In the genomic region with DNA sequence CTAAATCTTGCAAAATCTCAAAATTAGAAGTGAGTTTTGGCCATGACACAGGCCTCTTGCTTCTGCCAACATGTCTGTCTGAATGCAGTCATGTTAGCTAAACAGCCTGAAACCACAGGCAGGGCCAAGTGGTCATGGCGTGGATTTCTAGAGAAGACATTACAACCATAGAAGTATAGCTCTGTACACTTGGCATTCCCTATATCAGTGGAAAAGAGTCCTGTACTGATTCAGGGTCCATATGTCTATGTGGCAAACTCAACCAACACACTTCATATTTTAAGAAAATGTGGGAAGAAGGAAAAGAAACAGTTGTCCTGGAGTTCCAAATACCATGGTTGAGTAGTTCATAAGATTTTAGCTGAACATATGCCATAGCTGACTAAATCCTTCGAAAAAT, we compare ENCODE assay signal across 22 mouse cellular contexts. TPM values are rescaled to one million over a fixed set of nuclear protein-coding genes. Genes with fewer than 3 reads are reported as not detected.
DNase-seq lines count a peak whose midpoint lies in the region; ATAC-seq and TF ChIP-seq lines count a peak whose summit lies in the region.
"Had no signal": no experiment of that assay in that cellular context is flagged by ENCODE, and none has a peak within 500 bp of the region (broad histone marks: within the 10 kb centered on the region; RNA-seq: fewer than 3 reads in every experiment).

No protein-coding gene starts in this region.

- no peaks in the 10 kb centered on the region for H3K27me3 ChIP-seq in liver, adult 2 months (ENCODE audit: control insufficient read depth, insufficient read depth, low read length)
- H3K27me3 ChIP-seq: heart, embryonic 13.5 days had no signal

- ATAC-seq in inflammation-experienced regulatory T-cells, adult 6 months: no peak

- no peak overlapping the region for H3K9ac ChIP-seq in liver, adult 2 months (ENCODE audit: low read depth, low read length)
- H3K9ac ChIP-seq: heart, embryonic 13.5 days; hindbrain, embryonic 14.5 days; liver, embryonic 14.5 days; lung, embryonic 14.5 days had no signal

- no peak overlapping the region for H3K27ac ChIP-seq in liver, adult 2 months (replicated peaks; ENCODE audit: insufficient read depth, low read depth, low read length)
- H3K27ac ChIP-seq: heart, adult 2 months; heart, embryonic 13.5 days; hindbrain, embryonic 14.5 days; liver, embryonic 14.5 days had no signal

- H3K36me3 ChIP-seq in liver, adult 2 months (ENCODE audit: control insufficient read depth, insufficient read depth, low read length): no peaks in the 10 kb centered on the region
- H3K36me3 ChIP-seq: heart, embryonic 13.5 days had no signal

- H3K4me1 ChIP-seq in liver, adult 2 months (ENCODE audit: control insufficient read depth, insufficient read depth, low read length): no peaks in the 10 kb centered on the region
- H3K4me1 ChIP-seq: heart, embryonic 13.5 days had no signal

- TF ChIP-seq POLR2A in liver, adult 2 months (IDR thresholded peaks at IDR 0.05; ENCODE audit: extremely low read depth, insufficient read depth, low read length): no peak

- no peak overlapping the region for H3K4me3 ChIP-seq in liver, adult 2 months (ENCODE audit: insufficient read depth, low read depth, low read length)
- H3K4me3 ChIP-seq: heart, adult 2 months; heart, embryonic 13.5 days had no signal

- peak; percentile 50 to 58 for DNase-seq in frontal cortex, adult 2 months (ENCODE audit: extremely low spot score in 1 of 2, low spot score in 1 of 2)
- no peak for DNase-seq in frontal cortex, postnatal 10 days (ENCODE audit: low spot score in 2 of 2)
- peak; percentile 22 for DNase-seq in liver, adult 2 months (ENCODE audit: extremely low read depth, low read depth, low spot score)
- DNase-seq in liver: no peak
- peak; percentile 16 for DNase-seq in fibroblast of lung, adult 2 months (ENCODE audit: low read depth)
- peak; percentile 77 for DNase-seq in telencephalon, adult 2 months (ENCODE audit: low read depth, low spot score)
- DNase-seq: adrenal gland, postnatal 25 days; B cell, adult 2 months; cerebellum, adult 2 months; cerebellum, postnatal 14 days; heart, adult 2 months; heart, postnatal 10 days; kidney, adult 11 months; kidney, postnatal 14 days; lung, embryonic 14.5 days; lung, postnatal 14 days; midbrain, embryonic 14.5 days; thymus, postnatal 14 days had no signal

- no peaks in the 10 kb centered on the region for H3K79me2 ChIP-seq in liver, adult 2 months (ENCODE audit: control insufficient read depth, insufficient read depth, low read length)

- 84% methylated on average over 2 of the region's 2 CpGs for WGBS in liver, adult 2 months

- TF ChIP-seq CTCF in liver, adult 2 months (IDR thresholded peaks at IDR 0.05; ENCODE audit: low read depth, low read length): no peak

RNA-seq across cellular contexts. Expression of a gene that starts 18.8 kb away (rescaled TPM):
- polyA plus RNA-seq in frontal cortex, adult 2 months (2012; rRNA removed): 16.2 and 20.8 TPM in 2 replicates
- total RNA-seq in liver, adult 2 months (2014; rRNA removed): under 0.01 and 0.07 TPM in 2 replicates
- polyA plus RNA-seq in liver, adult 2 months (2012; rRNA removed): not detected in 2 replicates
- under 1 TPM in 2 of 3 experiments, not detected in 1; 0.15 to 0.31 TPM for polyA plus RNA-seq in inflammation-experienced regulatory T-cells, adult 6 months (2017; shearing (Covaris generic))

Comparison
In these comparisons a context has a peak if more than half of its experiments do, and no peak if none do; other contexts are left out.
1. DNase-seq: peak in frontal cortex, adult 2 months (2 of 2), liver, adult 2 months (single experiment), fibroblast of lung, adult 2 months (single experiment) and telencephalon, adult 2 months (single experiment); none in frontal cortex, postnatal 10 days (0 of 2) and liver (single experiment).
2. RNA of a gene that starts 18.8 kb away (polyA plus RNA-seq): 16.2 to 20.8 TPM in frontal cortex, adult 2 months; 0.15 to 0.31 TPM in inflammation-experienced regulatory T-cells, adult 6 months and not detected in liver, adult 2 months; every median in the first group is over 10 times any median in the second.